Mouse (Mus musculus) 3T3-L1 (cell line): ENCODE measurements at regions not wholly inside any gene's neighbourhood (a gene's known extent, or its start where the extent isn't known, plus 50 kb on each side); places are given as distances from the start of the nearest gene placed in this dataset.

Source experiments
- DNase-seq: peaks from one replicate; pipeline ENCODE4 v3.0.0-alpha.2; 2015; ENCODE audit warnings: low read depth, low spot score

- no peak for DNase-seq
Measured at GRCm38 (mm10) chr8:7489948-7490347, 1171.1 kb downstream of the Efnb2 start.

DNA sequence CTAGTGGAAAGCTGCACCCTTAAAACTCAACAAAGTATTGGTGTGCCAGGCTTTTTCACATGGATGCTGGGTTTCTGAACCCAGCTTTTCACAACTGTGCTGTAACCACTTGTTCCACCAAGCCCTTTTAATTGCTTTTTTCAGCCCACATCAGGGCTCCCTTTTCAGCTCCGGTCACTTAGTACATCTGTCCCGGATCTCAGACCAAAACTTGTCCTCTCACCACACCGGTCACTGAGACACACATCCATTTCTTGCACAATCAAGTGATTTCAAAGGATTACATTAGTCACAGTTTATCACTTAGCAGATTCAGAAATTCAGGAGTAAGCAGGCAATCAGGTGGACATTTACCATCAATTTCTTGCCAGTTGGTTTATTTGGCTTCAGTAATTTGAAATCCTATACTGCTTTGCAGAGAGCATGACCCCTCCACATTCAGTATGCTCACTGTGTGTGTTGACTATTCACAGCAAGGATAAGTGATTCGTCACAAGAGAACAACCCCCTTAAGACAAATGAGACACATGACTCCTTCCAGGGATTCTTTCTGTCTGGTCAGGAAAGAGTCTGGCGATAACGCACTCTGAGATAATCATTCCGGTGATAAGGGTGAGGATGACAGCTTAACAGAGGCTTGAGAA lies 1188.8 kb downstream of the Efnb2 start:
- no peak for DNase-seq

DNA sequence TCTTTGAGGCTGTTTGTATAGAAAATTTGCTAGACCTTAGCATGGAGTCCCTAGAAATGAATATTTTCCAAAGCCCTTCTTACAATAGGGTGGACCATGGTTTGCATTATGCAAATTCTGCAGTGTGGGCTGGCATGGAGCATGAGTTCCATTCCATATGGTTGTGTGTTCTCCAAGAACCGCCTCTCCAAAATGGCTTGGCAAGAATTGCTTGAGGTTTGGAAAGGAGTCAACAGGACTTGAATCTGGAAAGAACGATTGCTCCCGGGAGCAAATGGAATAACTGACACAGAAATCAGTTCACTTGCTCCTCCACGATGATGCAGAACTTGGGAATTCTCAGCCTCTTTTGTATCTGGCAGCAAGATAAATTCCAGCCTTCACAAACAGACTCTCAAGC lies 1191.8 kb downstream of the Efnb2 start:
- DNase-seq, result peak; percentile 94

GRCm38 (mm10) chr8:7462798-7463197 lies 1198.2 kb downstream of the Efnb2 start:
- no peak for DNase-seq

DNA sequence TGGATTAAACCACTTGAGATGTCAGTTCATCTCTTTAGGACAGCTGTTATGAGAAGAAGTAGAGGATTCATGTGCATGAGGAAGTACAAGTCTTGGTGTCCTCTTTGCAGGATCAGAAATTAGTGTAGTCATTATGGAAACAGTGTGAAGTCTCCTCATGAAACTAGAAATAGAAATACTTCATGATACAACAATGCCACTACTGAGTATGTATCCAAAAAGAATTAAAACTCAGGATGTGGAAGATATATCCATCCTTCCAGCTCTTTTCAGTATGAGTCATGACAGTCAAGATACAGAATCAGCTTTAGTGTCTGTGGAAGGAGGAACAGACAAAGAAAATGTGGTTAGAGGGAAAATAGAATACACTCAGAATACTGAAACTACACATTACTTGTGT lies 1211.7 kb downstream of the Efnb2 start:
- DNase-seq, result peak; percentile 19

- peak; percentile 47 for DNase-seq
Measured at GRCm38 (mm10) chr8:7447026-7447425, 1214.0 kb downstream of the Efnb2 start.

DNA sequence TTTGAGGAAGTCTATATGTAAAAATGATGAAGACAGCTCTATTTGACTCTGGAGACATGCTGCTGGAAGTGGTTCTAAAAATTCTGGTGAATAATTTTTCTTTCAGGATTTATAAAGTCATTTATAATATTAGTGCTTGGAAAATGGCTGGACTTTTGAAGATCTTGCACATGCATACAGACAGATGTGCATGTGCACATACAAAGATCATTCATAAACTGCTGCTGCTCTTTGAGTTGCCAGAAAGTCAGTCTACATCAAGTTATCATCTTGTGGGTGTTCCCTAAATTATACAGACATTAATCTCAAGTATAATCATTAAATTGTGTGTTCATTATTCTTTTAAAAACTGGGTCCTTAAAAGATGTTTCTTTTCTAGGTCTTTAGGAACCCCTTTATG lies 1220.2 kb downstream of the Efnb2 start:
- no peak for DNase-seq

DNA sequence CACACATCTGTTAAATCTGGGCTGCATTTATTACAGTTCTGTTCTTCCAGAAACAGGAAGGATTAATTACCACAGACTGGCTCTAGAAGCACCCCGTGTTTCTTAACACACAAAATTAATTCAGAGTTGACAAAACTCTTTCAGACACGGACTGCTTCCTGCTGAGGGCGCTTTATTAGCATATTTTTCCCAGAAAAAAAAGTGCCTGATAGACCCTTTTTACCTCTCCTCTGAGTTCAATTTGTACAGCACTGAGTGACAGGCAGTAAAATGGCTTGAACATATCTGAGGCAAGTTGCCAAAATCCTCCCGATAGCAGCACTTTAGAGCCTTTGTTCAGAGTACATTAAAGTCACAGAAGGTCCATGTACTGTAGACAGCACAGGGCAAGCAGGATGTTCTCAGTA lies 1220.8 kb downstream of the Efnb2 start:
- no peak for DNase-seq

DNA sequence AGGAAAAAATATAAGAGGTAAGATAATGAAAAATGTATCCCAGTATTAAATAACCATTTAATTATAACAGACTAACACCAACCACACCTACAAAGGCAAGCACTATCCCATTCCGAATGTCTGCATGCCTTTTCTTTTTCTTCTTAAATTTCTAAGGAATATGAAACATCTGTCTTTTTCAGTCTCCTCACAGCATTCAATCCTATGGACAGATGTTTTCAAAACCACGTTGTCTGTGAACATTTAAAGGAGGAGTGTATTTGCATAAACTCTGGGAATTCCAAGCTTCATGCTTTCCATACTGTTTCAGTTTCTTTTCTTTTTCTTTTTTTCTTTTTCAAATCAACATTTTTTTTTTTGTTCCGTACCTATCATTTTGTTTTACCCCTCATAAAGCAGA lies 1221.2 kb downstream of the Efnb2 start:
- no peak for DNase-seq

GRCm38 (mm10) chr8:7430482-7430881 lies 1230.6 kb downstream of the Efnb2 start:
- no peak for DNase-seq

GRCm38 (mm10) chr8:7398175-7398574 lies 1262.9 kb downstream of the Efnb2 start:
- DNase-seq, result no peak

- no peak for DNase-seq
Measured at GRCm38 (mm10) chr8:7397355-7397862, 1263.6 kb downstream of the Efnb2 start.
